Mouse (Mus musculus): Measurements from ENCODE around the gene Mttp.
A peak's percentile ranks its signal among the peaks of the same experiment; 100 is the strongest.

Mttp gene

DNA sequence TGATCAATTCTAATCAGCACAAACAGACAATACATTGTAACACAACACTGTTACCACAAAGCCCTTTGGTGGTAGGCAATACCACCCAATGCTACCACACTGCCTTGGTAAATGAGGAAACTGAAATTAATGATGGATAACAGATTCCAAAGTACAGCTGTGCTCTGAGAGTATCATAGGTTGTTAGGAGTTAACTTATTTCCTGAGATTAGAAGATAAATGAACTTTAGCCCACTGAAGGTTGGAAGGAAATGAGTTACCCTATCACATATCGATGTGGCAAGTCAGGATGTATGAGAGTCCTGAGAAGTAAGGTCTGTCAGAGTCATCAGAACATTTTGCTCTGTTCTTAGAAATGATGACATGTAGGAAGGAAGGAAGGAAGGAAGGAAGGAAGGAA, 10.2 kb downstream of the Mttp start:
- DNase-seq (ENCODE audit: low spot score in 2 of 2): no peak

GRCm38 (mm10) chr3:138133916-138134315, 10.9 kb downstream of the Mttp start:
- DNase-seq (ENCODE audit: low spot score in 2 of 2): no peak

DNA sequence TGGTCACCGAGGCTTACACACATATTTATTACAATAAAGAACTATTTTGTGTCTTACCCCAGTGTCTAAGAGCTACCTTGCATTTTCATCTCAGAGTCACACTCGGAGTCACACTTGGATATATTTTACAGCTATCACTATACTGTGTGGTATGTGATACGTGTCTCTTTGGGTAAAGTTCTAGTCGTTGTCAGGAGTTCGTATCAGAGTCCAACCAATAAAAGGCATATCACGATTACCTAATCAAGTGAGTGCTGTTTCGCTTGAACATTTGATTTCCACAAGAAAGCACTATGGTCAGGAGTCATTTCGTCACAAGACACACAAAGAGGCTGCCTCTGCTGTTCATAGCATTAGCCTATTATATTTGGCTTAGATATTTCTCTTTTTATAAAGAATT, 11.3 kb downstream of the Mttp start:
- no peak for DNase-seq (ENCODE audit: low spot score in 2 of 2)

DNA sequence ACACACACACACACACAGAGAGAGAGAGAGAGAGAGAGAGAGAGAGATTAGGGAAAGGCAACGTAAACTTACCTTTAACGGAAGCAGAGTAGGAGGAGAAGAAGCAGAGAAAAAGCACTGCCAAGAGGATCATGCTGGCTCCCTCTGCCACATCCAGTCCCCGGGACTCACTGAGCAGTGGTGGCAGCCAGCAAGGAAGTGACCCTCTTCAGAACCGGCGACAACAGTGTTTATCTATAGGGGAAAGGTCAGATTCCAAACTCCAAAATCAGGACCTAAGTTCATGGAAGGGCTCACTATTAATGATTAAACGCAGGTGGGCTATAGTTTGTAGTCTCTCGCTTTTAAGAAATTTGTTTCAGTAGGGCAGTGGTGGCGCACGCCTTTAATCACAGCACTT, 13.6 kb downstream of the Mttp start:
- no peak for DNase-seq (ENCODE audit: low spot score in 2 of 2)

GRCm38 (mm10) chr3:138130692-138131091, 14.1 kb downstream of the Mttp start:
- no peak for DNase-seq (ENCODE audit: low spot score in 2 of 2)

- DNase-seq (ENCODE audit: low spot score in 2 of 2): no peak
Measured at GRCm38 (mm10) chr3:138129110-138129509, 15.7 kb downstream of the Mttp start.

DNA sequence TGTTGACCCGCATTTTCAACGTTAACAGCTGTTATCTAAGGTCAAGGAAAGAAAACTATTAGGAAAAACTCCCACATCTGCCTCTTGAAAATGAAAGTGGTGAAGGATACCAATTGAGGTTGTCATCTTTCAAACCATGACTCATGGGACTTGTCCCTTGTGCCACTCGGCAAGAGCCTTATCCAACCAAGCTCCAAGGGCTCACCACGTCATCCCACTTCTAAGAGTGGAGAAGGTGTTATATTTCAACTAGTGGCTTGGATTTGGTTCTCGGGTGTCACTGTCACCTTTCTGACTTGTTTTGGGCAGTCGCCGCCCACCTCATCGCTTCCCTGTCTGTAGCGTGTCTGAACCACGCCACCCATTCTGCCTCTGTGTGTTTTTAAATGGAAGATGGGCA, 20.9 kb downstream of the Mttp start:
- DNase-seq (ENCODE audit: low spot score in 2 of 2): no peak

DNA sequence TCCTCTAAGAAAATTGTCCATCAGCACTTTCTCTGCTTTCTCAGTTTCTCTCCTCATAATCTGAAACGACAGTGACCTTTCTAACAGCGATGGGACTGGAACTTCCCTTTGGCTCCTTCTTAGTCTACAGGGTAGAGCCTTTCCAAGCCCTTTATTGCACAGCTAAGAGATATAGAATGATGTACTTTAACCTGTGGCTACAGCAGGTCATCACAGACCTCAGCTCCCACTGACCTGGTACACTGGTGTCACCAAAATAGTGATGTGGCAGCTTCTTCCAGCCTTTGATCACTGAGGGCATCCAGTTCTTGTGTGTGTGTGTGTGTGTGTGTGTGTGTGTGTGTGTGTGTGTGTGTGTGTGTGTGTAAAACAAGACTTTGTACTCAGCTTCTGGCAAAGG, 23.3 kb downstream of the Mttp start:
- DNase-seq (ENCODE audit: low spot score in 2 of 2): no peak

GRCm38 (mm10) chr3:138119444-138120105, 25.2 kb downstream of the Mttp start:
- no peak for DNase-seq (ENCODE audit: low spot score in 2 of 2)

DNA sequence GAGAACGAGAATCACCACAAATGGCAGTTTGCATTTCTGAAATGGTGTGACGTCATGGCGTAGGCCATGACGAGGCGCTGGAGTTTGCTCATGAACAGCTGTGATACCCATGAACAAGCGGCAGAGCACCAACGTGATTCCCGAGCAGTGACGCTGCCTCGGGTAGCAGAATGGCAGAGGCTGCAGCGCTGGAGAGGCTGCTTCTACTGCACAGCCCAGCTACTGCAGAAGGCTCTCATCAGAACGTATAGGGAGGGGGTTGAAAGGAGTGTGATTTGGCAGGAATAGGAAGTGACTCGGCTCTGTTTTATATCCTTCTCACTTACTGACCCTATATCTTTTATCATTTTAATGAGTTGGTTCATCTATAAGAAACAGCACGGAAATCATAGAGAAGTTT, 25.9 kb downstream of the Mttp start:
- DNase-seq (ENCODE audit: low spot score in 2 of 2): no peak

GRCm38 (mm10) chr3:138118392-138118791, 26.4 kb downstream of the Mttp start:
- no peak for DNase-seq (ENCODE audit: low spot score in 2 of 2)

GRCm38 (mm10) chr3:138116871-138117270, 27.9 kb downstream of the Mttp start:
- DNase-seq (ENCODE audit: low spot score in 2 of 2): no peak

DNA sequence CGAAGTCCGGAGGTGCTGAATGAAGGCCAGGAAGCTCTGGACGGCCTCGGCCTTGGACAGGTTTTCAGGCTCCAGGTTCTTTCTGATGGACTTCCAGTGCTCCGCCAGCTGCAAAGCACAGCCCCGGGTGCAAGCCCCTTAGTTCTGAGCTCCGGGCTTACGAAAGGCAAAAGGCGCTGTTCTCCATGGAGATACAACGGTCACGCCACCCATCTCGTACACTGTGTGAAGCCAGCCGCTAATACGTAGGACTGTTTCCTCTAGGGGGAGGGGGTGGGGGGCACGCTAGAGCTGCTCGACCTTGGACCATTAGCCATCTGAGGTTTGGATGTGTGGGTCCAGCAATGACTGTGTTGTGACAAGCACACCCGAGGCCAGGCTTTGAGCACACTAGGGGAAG, 30.7 kb downstream of the Mttp start:
- no peak for DNase-seq (ENCODE audit: low spot score in 2 of 2)

GRCm38 (mm10) chr3:138110910-138111782, 33.6 kb downstream of the Mttp start:
- DNase-seq (ENCODE audit: low spot score in 2 of 2): no peak

GRCm38 (mm10) chr3:138106887-138107286, 37.9 kb downstream of the Mttp start:
- DNase-seq (ENCODE audit: low spot score in 2 of 2): no peak

DNA sequence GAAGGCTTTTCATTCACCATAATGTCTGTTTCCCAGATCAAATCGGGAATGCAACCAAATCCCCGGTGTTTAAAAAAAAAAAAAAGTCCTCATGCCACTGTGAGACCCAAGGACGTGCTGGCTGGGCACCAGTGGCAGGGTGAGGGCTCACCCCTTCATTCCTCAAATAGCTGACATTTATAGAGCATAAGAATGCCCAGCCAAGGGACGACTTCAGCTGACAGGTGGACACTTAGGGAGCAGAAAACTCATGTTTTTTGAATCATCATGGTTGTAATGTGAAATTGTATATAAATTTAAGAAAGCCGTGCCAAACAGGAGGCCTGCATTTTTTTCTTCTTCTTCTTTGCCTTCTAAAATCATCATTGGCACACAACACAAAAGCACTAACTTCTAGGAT, 39.7 kb downstream of the Mttp start:
- no peak for DNase-seq (ENCODE audit: low spot score in 2 of 2)

DNA sequence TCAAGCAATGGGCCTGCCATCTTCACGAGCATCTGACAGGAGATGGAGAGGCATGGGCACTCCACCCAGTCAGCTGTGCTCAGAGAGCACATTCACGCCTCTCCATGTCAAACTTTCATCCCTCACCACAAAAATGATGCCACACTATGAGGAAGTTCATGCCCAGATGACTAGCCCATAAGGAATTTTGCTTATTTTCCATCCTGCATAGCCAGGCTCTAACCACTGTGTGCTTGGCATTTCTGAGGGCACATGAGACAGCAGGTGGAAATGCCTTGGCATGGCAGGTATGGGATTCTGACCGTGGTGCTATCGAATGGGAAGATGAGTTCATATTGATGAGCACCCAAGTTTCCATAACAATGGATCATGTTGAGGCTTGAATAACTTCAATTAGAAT, 41.1 kb downstream of the Mttp start:
- no peak for DNase-seq (ENCODE audit: low spot score in 2 of 2)

GRCm38 (mm10) chr3:138101936-138102335, 42.8 kb downstream of the Mttp start:
- no peak for DNase-seq (ENCODE audit: low spot score in 2 of 2)

GRCm38 (mm10) chr3:138097718-138098117, 47.0 kb downstream of the Mttp start:
- DNase-seq (ENCODE audit: low spot score in 2 of 2): no peak

- no peak for DNase-seq (ENCODE audit: low spot score in 2 of 2)
Measured at GRCm38 (mm10) chr3:138096263-138097028, 48.3 kb downstream of the Mttp start.

DNA sequence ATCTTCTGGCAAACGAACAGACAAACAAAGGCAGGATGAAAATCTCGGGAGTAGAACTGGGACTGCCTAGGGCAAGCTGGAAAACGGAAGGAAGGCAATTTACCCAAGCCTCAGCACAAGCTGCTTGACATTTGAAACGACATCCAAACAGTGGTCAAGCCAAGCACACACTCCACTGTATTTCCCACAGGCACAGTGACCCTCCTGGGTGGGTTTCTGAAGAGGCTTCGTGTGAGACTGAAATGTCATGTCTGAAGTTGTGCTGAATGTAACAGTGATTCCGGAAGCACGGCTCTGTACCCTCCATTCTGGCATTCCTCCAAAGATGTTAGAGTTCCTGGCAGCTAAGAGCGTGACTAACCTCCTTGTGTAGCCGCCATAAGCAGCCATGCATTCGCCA, 49.0 kb downstream of the Mttp start:
- DNase-seq (ENCODE audit: low spot score in 2 of 2): no peak

GRCm38 (mm10) chr3:138095301-138095700, 49.5 kb downstream of the Mttp start:
- DNase-seq (ENCODE audit: low spot score in 2 of 2): peak; percentile 24 to 28

- DNase-seq (ENCODE audit: low spot score in 2 of 2): no peak
Measured at GRCm38 (mm10) chr3:138083896-138084295, 60.9 kb downstream of the Mttp start.

Data from frontal cortex, postnatal 25 days (tissue).